Mouse (Mus musculus) A20 (cell line): ENCODE data around the gene Osbpl2.

Source experiments
- DNase-seq: peaks from one replicate; pipeline ENCODE4 v3.0.0-alpha.2; 2011; ENCODE audit warnings: low read depth, low spot score

The Osbpl2 gene

DNA sequence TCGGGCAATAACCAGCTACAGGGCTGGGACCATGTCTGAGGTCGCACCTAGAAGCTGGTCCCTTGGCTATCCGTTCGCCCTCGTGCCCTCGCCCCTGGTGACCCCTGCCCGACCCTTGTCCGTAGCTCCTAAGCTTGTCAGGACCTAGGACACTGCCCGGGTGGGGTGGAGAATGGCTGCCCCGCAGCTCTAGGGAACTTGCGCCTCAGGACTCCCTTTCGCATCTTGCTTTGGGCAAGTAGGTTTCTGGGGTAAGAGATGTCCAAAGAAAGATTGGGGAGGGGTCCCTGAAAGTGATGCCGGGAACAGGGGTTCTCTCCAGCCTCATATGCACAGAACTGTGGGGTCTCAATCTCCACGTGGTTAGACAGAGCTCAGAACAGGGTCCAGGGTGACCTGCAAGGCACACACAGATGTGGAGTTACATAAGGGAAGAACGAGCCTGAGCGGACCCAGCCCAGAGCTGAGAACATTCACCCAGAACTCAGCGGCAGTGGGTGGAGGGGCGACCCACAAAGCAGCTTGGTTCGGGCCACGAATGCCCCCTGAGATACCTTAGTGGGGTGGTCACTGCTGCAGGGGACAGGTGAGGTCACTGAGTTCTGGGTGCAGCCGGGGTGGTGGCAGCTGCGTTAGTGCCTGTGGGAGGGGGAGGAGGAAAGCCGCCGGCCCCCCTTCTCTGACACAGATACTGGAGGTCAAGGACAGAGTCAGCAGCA, 14.3 kb upstream of the Osbpl2 start:
- no peak for DNase-seq

DNA sequence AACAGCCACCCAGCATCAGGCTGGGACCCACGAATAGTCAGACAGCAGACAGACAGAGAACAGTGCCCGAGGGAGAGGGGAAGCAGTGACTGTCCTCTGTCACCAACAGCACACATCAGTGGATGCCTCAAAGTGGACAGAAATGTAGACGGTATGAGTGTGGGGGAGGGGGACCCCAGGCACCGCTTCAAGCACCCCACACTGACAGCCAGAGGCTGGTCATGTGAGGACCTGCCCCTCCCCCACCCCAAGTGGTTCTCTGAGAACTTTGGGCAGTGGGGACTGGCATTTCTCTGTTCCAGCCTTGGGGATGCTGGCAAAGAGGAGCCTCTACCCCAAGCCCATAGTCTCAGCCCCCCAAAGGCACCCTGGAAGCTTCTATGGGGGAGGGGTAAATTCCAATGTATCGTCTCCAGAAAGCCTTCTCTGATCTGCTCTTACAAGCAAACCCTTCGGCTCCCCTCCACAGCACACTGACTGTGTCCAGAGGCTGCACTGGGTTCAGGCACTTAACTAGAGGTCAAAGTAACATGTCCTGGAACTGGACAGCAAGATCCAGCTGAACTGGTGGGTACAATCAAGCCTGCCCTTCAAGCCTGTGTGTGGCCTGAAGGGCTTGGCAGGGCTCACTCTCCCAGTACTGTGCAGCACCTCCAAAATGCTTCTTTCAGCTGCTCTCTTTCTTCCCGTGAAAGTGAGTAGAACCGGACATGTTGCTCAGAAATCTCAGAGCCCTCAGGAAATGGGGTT, 13.5 kb upstream of the Osbpl2 start:
- DNase-seq: no peak

DNA sequence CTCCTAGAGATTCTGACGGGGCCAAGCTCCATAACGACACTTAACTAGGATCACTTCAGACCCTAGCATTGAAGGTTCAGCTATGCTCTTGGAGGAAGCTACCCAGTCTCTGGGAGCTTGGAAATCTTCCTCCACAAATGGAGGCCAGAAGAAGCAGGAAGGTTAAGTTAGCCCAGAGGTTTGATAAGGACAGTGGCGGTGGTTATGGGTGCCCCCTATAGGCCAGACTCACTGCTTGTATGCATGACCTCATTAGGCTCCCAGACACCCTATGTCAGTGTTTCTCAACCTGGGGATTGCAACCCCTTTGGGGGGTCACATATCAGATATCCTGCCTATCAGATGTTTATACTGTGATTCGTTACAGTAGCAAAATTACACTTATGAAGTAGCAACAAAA, 12.0 kb upstream of the Osbpl2 start:
- peak; percentile 38 for DNase-seq

DNA sequence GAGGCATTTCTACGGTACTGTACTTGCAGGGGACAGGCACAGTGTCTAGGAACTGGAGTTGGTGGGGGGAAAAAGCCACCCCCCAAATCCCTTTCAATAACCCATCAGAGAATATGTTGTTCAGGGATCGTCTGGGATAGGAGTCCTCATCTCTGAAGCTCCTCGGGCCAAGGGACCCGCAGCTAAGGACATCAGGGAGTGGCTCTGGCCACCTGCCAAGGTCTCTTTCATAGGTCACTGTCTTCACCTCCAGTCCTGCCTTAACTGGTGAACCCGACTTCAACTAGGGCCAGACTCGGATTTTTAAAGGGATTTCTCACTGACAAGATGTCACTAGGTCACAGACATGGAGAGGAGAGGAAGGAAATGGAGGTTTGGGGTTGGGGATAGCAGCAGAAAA, 10.8 kb upstream of the Osbpl2 start:
- no peak for DNase-seq

DNA sequence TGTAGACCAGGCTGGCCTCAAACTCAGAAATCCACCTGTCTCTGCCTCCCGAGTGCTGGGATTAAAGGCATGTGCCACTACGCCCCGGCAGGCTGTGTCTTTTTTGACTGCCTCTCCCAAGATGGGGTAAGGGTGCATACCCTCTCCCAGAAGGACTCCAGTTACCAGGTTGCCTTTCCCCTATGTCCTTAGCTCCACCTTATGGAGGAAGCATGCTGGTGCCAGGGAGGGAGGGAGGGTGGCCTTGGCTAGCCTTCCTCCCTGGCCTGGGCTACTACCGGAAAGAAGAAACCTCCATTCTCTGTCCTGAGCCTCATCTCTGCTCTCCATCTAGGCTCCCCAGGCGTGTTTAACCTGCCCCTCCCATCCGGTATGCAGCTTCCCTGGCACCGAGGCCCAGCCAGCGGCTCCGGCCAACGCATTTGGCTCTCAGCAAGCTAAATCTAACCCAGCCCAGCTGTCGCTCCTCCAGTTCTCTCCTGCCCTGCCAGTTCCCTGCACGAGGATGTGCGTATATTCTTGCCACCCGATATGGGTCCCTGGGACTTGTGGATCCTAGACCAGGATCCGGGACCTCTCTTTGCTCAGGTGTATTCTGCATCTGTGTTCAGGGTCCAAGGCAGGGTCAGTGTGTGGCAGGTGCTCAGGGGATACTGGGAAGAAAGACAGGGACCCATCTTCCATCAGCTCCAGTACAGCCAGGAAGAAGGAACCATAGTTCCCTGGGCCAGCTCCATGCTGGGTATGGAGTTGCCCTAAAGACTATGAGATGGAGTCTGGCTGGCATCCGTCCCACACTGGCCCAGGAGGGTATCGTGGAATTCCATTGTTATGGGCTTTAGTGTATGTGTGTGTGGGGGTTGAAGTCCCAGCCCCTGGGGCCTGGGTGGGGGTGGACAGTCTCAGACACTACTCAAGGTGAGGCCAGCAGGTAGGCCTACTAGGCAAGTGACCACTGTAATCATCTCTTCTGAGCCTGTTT, 4.9 kb upstream of the Osbpl2 start:
- DNase-seq: no peak

DNA sequence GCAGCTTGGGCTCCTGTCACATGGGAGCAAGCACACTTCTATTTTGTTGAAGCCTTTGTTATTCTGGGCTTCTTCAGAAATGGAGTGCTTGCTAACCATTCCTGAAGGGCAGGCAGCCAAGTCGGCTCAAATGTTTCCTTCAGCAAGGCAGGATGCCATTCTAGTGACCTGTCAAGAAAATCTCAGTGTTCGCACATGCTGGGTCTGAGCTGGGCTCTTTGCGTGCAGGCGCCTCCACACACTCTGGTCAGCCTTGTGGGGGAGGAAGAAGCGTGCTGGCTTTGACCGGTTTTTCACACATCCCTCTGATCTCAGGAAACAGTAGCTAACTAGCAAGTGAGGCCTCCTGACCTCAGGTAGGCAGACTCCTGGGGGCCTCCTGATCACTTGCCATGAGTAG, 3.8 kb upstream of the Osbpl2 start:
- DNase-seq: no peak

GRCm38 (mm10) chr2:180116081-180116493, 3.0 kb upstream of the Osbpl2 start:
- DNase-seq: no peak

DNA sequence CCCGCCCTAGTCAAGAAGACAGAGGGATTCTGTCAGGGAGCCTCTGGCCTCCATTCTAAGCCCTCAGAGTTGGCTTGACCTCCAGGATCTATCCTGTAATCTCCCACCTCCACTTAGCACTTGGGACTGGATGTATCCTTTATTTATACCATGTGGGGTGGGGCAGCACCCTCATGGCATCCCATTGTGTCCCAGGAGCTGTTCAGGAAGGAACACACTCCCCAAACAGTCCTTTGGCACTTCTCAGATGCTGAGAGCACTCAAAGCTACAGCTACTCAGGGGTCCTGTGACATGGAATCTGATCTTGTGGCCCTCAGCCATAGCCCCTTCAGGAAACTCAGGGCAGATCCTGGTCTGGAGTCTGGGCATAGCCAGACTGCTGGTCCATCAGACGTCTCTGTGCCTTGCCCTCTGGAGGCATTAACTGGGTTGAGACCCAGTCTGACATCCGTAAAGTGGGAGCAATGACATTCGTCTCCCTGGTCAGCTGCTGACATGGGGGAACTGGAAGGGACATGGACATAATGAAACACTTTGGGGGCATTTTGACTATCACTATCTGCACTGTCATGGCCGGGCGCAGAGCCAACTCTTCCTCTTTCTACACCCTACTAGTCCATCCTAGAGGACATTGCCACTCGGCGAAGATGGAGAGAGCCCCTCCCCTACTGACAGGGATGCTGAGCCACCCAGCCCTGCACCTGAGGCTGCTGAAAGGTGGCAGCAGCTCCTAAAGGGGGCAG, 2.2 kb upstream of the Osbpl2 start:
- no peak for DNase-seq

DNA sequence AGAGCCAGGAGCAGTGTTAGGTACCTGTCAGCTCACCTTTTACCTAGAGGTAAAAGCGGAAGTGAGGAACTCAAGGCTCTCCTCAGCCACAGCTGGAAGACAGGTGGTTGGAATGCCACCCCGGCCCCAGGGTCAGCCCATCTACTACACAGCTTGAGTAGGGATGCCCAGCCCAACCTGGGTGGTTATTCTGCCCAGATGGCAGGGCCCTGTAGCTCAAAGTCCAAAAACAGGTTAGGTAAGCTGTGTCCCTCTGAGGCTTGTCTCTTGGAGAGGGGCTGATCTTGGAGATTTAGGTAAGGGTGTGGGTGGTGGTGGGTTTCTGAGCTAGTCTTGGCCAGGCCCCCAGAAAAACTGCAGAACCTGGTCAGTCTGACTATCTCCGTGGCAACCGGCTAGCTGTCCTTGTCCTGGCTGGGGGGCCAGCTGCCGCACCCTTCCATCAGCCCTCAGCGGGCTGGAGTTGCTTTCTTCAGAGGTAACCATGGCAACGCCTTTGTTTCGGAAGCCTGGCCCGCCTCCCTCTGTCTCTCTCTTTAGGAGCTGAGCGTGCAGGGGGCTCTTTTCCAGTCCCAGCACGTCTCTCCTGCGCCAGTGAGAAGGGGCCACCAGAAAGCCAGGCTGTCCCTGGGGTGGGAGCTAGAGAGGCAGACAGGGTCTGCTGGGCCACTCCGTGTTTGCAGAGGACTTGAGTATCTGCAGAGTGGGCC, 1.5 kb upstream of the Osbpl2 start:
- DNase-seq: no peak

DNA sequence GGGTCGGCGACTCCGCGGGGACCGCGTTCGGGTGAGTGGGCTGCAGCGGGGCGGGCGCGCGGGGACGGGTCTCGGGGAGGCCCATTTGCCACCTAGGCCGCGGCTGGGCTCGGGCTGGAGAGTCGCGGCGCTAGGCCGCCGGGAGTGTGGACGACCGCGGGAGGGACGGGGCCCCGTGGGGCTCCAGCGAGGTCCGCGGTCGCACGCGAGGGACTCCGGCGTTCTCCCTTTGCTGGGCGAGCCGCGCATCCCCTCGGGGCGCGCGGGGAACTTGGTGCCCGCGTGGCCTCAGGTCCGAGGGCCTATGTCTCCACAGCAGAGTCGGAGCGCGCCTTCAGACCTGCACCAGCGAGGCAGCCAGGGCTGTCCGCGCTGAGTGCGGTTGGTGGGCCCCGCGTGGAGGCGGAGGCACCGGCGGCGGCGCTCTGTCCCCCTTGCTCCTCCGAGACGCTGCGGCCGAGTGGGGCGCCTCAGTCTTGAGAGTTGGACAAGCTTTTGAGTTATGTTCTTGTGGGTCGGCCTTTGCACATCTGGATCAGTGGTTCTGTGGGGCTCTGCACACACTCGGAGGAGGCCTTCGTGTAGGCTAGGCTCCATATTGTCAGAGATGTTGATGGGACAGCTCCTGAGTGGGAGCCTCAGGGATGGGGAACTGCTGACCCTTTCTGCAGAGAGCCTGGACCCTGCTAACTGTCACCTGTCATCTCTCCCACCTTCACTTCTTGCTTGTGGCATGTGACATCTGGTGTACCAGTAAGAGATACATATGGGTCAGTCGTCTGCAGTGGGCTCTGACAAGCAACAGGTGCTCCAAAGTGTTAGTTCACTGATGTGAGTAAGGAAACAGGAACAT, 559 bp downstream of the Osbpl2 start:
- peak; percentile 77 for DNase-seq

DNA sequence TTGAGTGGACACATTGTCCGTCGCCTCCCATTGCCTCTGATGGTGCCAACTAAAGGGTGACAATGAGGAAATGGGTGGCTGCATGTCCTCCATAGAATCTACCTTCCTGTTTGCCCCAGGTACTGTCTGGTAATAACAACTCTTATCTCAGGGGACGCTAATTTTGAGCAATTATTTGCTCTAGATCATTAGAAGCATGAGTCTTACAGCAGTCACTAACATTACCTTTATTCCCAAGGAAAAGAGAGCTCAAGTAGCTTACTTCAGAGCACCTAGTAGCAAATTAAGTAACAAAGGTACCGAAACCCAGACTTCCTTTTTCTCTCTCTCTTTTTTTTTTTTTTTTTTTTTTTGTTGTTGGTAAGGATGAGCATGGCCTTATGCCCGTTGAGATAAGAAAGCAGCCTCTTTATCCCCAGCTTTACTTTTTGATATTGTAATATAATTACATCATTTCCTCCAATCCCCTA, 1.2 kb downstream of the Osbpl2 start:
- DNase-seq: peak; percentile 77

DNA sequence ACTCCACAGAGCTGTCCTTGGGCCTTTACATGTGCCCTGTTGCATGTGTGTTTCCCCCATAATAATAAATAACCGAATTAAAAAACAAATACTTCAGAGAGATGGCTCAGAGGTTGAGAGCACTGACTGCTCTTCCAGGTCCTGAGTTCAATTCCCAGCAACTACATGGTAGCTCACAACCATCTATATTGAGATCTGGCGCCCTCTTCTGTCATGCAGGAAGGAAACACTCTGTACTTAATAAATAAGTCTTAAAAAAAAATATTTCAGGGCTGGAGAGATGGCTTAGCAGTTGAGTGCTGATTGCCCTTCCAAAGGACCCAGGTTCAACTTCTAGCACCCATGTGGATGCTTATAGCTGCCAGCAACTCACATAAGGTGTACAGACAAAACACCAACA, 5.1 kb downstream of the Osbpl2 start:
- peak; percentile 43 for DNase-seq

DNA sequence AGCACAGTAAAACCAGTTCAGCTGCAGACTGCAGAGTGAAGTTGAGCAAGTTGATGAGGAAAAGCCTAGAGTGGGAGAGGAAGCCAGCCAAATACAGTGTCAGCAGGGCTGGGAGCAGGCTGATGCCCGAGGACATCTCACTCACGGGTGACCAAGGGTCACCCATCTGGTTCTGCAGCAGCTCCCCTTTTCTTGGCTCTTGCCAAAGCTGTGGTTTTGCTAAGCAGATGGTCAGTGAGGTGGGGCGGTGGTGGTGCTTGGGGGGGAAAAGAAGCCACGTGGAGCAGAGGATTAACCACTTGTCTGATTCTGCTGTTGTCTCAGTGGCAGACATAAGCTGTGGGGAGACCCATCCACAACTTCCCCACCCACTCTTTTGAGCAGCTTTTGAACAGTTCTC, 7.1 kb downstream of the Osbpl2 start:
- DNase-seq: no peak

- DNase-seq: no peak
These were observed 8.6 kb downstream of the Osbpl2 start for GRCm38 (mm10) chr2:180127675-180128074.

DNA sequence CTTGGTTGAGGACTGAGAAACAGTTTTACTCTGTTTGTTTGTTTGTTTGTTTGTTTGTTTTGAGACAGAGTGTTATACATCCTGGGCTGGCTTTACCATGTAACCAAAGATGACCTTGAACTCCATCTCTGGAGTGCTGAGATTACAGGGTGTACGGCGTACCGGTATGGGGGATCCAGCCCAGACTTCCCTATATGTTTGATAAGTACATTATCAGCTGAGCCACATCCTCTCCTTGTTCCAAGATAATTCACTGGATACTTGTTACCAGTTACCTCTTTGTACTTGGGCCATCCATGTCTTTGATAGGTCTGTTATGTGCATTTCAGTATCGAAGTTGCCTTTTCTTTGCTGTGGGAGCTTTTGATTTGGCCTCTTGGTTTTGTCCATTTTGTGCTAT, 14.1 kb downstream of the Osbpl2 start:
- no peak for DNase-seq

GRCm38 (mm10) chr2:180133911-180134310, 14.8 kb downstream of the Osbpl2 start:
- DNase-seq: no peak

DNA sequence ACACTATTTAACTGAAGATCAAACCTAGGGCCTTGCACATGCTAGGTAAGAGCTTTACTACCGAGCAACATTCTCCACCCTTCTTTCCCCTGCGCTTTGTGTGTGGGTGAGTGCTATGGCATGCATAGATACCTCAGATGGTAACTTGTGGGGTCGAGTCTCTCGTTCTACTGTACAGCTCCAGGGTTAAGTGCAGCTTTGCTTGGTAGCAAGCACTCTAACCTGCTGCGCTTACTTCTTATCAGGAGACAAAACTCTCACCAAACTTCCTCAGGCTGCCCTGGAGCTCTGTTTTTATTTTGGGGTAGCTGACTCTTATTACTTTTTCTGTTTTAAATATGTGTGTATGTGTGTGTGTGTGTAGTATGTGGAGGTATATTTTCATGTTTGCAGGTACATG, 16.3 kb downstream of the Osbpl2 start:
- no peak for DNase-seq

GRCm38 (mm10) chr2:180146091-180146490, 27.0 kb downstream of the Osbpl2 start:
- no peak for DNase-seq

- no peak for DNase-seq
These were observed 28.3 kb downstream of the Osbpl2 start for GRCm38 (mm10) chr2:180147379-180147778.

DNA sequence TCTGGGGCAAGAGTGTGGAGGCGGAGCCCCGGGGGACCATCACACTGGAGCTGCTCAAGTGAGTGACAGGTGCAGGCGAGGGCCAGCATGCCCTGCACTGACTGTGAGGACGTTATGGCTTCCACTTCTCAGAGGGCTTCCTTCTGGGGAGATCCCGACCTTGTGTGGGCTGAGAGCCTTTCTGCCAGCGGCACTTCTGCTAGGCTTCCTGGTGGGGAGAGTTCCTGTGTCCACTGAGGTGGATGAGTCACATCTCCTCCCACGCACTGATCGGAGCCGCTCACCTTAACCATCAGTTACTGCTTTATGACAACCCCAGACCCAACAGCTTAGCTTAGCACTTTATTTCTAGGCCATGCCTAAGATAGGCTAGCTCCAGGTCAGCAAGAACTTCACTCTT, 29.4 kb downstream of the Osbpl2 start:
- DNase-seq: no peak
